Mouse (Mus musculus): ENCODE results near the gene Tnrc6c. TPM values are rescaled to one million over a fixed set of nuclear protein-coding genes. Genes with fewer than 3 reads are reported as not detected.

The Tnrc6c gene
- polyA plus RNA-seq, 1 experiment: 5.7 TPM

- no peak for TF ChIP-seq GATA1 (IDR thresholded peaks at IDR 0.05; ENCODE audit: borderline replicate concordance, low read length)
- TF ChIP-seq FLI1 (IDR thresholded peaks at IDR 0.05; ENCODE audit: low read length): no peak
- peaks cover 80% of the 10 kb centered on the region for H3K27me3 ChIP-seq (replicated peaks)
- H3K4me3 ChIP-seq (replicated peaks): no peak overlapping the region
- H3K36me3 ChIP-seq (replicated peaks; ENCODE audit: low read length): no peaks in the 10 kb centered on the region
- no peaks in the 10 kb centered on the region for H3K9me3 ChIP-seq
- H3K4me1 ChIP-seq: peaks cover 1% of the 10 kb centered on the region
These were observed 36.7 kb upstream of the Tnrc6c start for GRCm38 (mm10) chr11:117617368-117617908.

DNA sequence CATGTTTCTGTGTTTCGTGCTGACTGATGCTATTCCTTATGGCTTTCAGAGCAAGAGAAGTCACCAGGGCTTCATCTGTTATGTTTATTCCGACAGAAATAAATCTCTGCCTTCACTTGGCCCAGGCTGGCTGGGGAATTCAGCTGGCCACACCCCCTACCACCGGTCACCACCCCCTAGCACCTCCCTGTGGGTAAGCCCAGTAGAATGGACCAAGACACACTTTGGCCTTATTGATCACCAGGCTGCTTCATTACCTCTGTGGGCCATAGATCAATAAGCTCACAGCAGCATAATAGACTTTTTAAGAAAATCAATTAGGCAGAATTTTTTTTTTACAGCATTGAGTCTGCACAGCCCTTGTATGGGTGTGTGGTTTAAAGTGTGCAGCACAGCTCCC, 35.9 kb upstream of the Tnrc6c start:
- H3K9me3 ChIP-seq: no peaks in the 10 kb centered on the region
- TF ChIP-seq GATA1 (IDR thresholded peaks at IDR 0.05; ENCODE audit: borderline replicate concordance, low read length) (no peak), FLI1 (IDR thresholded peaks at IDR 0.05; ENCODE audit: low read length) (no peak)
- H3K36me3 ChIP-seq (replicated peaks; ENCODE audit: low read length): no peaks in the 10 kb centered on the region
- no peak overlapping the region for H3K4me3 ChIP-seq (replicated peaks)
- H3K27me3 ChIP-seq (replicated peaks): peaks cover 74% of the 10 kb centered on the region
- H3K4me1 ChIP-seq: no peaks in the 10 kb centered on the region

GRCm38 (mm10) chr11:117618774-117619173, 35.3 kb upstream of the Tnrc6c start:
- Histone ChIP-seq H3K4me3 (replicated peaks) (no peak overlapping the region), H3K36me3 (replicated peaks; ENCODE audit: low read length) (no peaks in the 10 kb centered on the region), H3K27me3 (replicated peaks) (peaks cover 74% of the 10 kb centered on the region), H3K4me1 (no peaks in the 10 kb centered on the region), H3K9me3 (no peaks in the 10 kb centered on the region)
- no peak for TF ChIP-seq GATA1 (IDR thresholded peaks at IDR 0.05; ENCODE audit: borderline replicate concordance, low read length)
- TF ChIP-seq FLI1 (IDR thresholded peaks at IDR 0.05; ENCODE audit: low read length): no peak

GRCm38 (mm10) chr11:117619581-117619980, 34.5 kb upstream of the Tnrc6c start:
- no peaks in the 10 kb centered on the region for H3K36me3 ChIP-seq (replicated peaks; ENCODE audit: low read length)
- 0 out of 2 replicates have a peak, but pooled peaks cover 3% of the 10 kb centered on the region for H3K9me3 ChIP-seq
- peaks cover 72% of the 10 kb centered on the region for H3K27me3 ChIP-seq (replicated peaks)
- TF ChIP-seq FLI1 (IDR thresholded peaks at IDR 0.05; ENCODE audit: low read length) (no peak), GATA1 (IDR thresholded peaks at IDR 0.05; ENCODE audit: borderline replicate concordance, low read length) (no peak)
- no peak overlapping the region for H3K4me3 ChIP-seq (replicated peaks)
- no peaks in the 10 kb centered on the region for H3K4me1 ChIP-seq

- Histone ChIP-seq H3K27me3 (replicated peaks) (peaks cover 56% of the 10 kb centered on the region), H3K4me1 (peaks cover 5% of the 10 kb centered on the region; the same call in 1 of the 2 replicates), H3K9me3 (0 out of 2 replicates have a peak, but pooled peaks cover 3% of the 10 kb centered on the region), H3K4me3 (replicated peaks) (no peak overlapping the region), H3K36me3 (replicated peaks; ENCODE audit: low read length) (no peaks in the 10 kb centered on the region)
- TF ChIP-seq GATA1 (IDR thresholded peaks at IDR 0.05; ENCODE audit: borderline replicate concordance, low read length) (no peak), FLI1 (IDR thresholded peaks at IDR 0.05; ENCODE audit: low read length) (no peak)
These were observed 28.9 kb upstream of the Tnrc6c start for GRCm38 (mm10) chr11:117625196-117625595.

DNA sequence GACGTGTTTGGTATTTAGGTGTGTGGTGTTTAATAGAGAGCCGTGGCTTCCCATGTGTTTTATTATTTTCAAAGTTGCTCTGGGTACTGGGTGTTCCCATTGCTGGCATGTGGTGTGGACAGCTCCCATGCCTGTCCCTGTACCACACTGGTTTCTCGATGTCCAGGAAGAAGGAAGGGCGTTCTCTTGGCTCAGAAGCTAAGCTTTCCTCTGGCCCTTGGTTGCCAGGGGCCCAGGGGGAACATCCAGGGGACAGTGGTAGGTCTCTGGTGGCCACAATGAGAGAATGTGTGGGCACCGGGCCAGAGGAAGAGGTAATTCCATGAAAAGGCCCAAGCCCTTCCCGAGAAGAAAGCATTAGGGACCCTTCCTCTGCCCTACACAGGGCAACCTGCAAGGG, 27.5 kb upstream of the Tnrc6c start:
- no peak for TF ChIP-seq FLI1 (IDR thresholded peaks at IDR 0.05; ENCODE audit: low read length)
- Histone ChIP-seq H3K4me3 (replicated peaks) (no peak overlapping the region), H3K4me1 (peaks cover 5% of the 10 kb centered on the region; the same call in 1 of the 2 replicates), H3K27me3 (replicated peaks) (peaks cover 47% of the 10 kb centered on the region), H3K9me3 (0 out of 2 replicates have a peak, but pooled peaks cover 3% of the 10 kb centered on the region), H3K36me3 (replicated peaks; ENCODE audit: low read length) (no peaks in the 10 kb centered on the region)

- 0 out of 2 replicates have a peak, but pooled peaks cover 3% of the 10 kb centered on the region for H3K9me3 ChIP-seq
- TF ChIP-seq GATA1 (IDR thresholded peaks at IDR 0.05; ENCODE audit: borderline replicate concordance, low read length): no peak
- TF ChIP-seq FLI1 (IDR thresholded peaks at IDR 0.05; ENCODE audit: low read length): no peak
- H3K4me1 ChIP-seq: peaks cover 5% of the 10 kb centered on the region; the same call in 1 of the 2 replicates
- no peak overlapping the region for H3K4me3 ChIP-seq (replicated peaks)
- H3K36me3 ChIP-seq (replicated peaks; ENCODE audit: low read length): no peaks in the 10 kb centered on the region
- peaks cover 47% of the 10 kb centered on the region for H3K27me3 ChIP-seq (replicated peaks)
These were observed 27.0 kb upstream of the Tnrc6c start for GRCm38 (mm10) chr11:117627060-117627562.

DNA sequence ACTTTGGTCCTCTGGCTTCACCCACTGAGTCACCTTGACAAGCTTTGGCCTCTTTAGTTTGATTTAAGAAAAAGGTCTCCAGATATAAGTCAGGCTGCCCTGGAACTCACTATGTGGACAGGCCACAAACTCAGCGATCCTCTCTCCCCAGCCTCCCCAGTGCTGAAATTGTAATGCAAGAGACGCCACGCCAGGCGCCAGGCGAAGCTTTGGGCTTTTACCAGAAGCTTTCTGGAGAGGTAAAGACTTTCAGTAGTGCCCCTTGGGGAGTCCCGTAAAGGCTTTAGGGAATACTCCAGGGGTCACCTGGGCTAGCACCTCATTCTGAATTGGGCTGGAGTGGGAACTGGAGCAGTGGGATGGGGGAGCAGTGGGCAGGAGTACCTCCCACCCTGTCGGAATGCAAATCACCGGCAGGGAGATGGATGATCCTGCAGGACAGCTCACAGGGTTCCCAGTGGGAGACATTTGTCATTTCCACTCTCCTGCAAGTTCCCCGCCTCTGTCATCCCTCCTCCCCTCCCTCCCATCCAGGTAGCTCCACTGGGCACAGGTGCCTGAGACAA, 26.3 kb upstream of the Tnrc6c start:
- Histone ChIP-seq H3K36me3 (replicated peaks; ENCODE audit: low read length) (no peaks in the 10 kb centered on the region), H3K4me1 (peaks cover 5% of the 10 kb centered on the region; the same call in 1 of the 2 replicates), H3K9me3 (0 out of 2 replicates have a peak, but pooled peaks cover 3% of the 10 kb centered on the region), H3K4me3 (replicated peaks) (no peak overlapping the region), H3K27me3 (replicated peaks) (peaks cover 48% of the 10 kb centered on the region)
- no peak for TF ChIP-seq GATA1 (IDR thresholded peaks at IDR 0.05; ENCODE audit: borderline replicate concordance, low read length)
- no peak for TF ChIP-seq FLI1 (IDR thresholded peaks at IDR 0.05; ENCODE audit: low read length)

DNA sequence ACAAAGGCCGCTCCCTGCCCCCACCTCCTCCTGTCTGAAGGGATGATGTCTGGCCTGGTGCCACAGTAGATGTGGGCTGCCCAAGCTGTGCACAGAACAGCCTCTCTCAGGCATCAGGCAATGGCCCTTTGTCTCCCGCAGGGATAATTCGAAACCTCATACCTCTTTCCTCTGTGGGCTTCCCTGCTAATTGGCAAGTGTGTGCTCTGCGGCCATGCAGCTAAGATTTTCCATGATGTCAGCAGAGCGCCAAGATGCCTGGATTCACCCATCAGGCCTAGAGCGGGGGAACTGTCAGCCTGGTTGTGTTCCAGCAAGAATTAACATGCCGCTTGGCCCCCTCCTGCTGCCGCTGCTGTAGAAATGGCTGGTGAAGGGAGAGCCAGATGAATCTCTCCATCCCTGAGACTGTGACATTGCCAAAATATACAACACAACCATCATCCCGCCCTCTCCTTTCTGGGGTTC, 25.7 kb upstream of the Tnrc6c start:
- Histone ChIP-seq H3K4me3 (replicated peaks) (no peak overlapping the region), H3K27me3 (replicated peaks) (peaks cover 53% of the 10 kb centered on the region), H3K9me3 (0 out of 2 replicates have a peak, but pooled peaks cover 3% of the 10 kb centered on the region), H3K36me3 (replicated peaks; ENCODE audit: low read length) (no peaks in the 10 kb centered on the region), H3K4me1 (peaks cover 5% of the 10 kb centered on the region; the same call in 1 of the 2 replicates)
- TF ChIP-seq FLI1 (IDR thresholded peaks at IDR 0.05; ENCODE audit: low read length): no peak
- TF ChIP-seq GATA1 (IDR thresholded peaks at IDR 0.05; ENCODE audit: borderline replicate concordance, low read length): no peak

DNA sequence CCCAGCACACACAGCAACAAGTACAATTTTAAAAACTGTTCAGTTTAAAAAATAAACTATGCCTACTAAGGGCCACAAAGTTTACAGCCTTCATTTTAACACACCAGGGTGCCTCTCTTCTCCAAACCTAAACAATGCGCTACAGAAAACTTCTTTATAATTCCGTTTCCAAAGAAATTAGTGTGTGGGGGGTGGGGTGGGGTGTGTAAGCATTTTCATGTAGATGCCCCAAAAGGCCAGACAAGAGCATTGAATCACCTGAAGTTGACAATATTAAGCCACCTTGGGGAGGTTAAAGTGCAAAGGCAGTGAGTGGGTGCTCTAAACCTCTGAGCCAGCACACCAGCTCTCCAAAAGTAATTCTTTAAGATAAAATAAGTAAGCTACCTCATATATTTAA, 24.2 kb upstream of the Tnrc6c start:
- Histone ChIP-seq H3K27me3 (replicated peaks) (peaks cover 59% of the 10 kb centered on the region), H3K4me3 (replicated peaks) (no peak overlapping the region), H3K4me1 (peaks cover 5% of the 10 kb centered on the region; the same call in 1 of the 2 replicates), H3K36me3 (replicated peaks; ENCODE audit: low read length) (no peaks in the 10 kb centered on the region), H3K9me3 (no peaks in the 10 kb centered on the region)
- TF ChIP-seq FLI1 (IDR thresholded peaks at IDR 0.05; ENCODE audit: low read length) (no peak), GATA1 (IDR thresholded peaks at IDR 0.05; ENCODE audit: borderline replicate concordance, low read length) (no peak)
